11 mouse cellular contexts compared by ENCODE assay signal in the genomic region with DNA sequence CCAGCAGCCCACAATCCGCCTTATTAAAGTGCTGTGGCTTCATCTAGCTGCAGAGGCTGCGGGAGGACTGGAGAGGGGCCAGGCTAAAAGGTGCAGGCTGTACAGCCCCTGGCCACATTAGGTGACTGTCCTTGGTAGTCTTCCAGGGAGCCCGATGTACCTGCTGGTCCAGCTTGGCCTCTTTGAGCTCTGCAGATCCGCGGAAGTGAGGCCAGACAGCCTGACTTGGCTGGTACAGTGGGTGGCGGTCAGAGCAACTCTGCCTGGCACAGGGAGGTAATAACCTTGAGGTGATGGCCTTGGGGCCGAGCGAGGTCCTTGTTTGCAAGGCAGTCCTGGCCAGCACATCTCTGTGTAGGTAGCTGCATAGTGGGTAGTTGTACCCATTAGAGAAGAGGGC.
DNase-seq lines count a peak whose midpoint lies in the region; ATAC-seq and TF ChIP-seq lines count a peak whose summit lies in the region.
"Had no signal": no experiment of that assay in that cellular context is flagged by ENCODE, and none has a peak within 500 bp of the region (broad histone marks: within the 10 kb centered on the region; RNA-seq: fewer than 3 reads in every experiment).

No protein-coding gene starts in this region.

- H3K36me3 ChIP-seq in midbrain, embryonic 10.5 days = peaks cover 15% of the 10 kb centered on the region
- H3K36me3 ChIP-seq in midbrain, embryonic 11.5 days (ENCODE audit: control insufficient read depth, insufficient read depth, low read length) = no peaks in the 10 kb centered on the region
- H3K36me3 ChIP-seq in embryonic facial prominence, embryonic 13.5 days = no peaks in the 10 kb centered on the region
- H3K36me3 ChIP-seq in stomach, postnatal 0 days (ENCODE audit: control insufficient read depth, insufficient read depth, low read length) = no peaks in the 10 kb centered on the region
- H3K36me3 ChIP-seq: embryonic facial prominence, embryonic 12.5 days; G1E had no signal

- TF ChIP-seq CTCF in stomach, postnatal 0 days (IDR thresholded peaks at IDR 0.05; ENCODE audit: low read depth) = no peak

- peaks cover 3% of the 10 kb centered on the region; the same call in 1 of the 2 replicates for H3K27me3 ChIP-seq in midbrain, embryonic 10.5 days (ENCODE audit: low read depth, poor library complexity, severe bottlenecking)
- H3K27me3 ChIP-seq in midbrain, embryonic 11.5 days (ENCODE audit: control insufficient read depth, insufficient read depth, low read length) = peaks cover 2% of the 10 kb centered on the region; the same call in 1 of the 2 replicates
- H3K27me3 ChIP-seq in embryonic facial prominence, embryonic 13.5 days = no peaks in the 10 kb centered on the region
- H3K27me3 ChIP-seq in stomach, postnatal 0 days (ENCODE audit: control insufficient read depth, insufficient read depth, low read length) = no peaks in the 10 kb centered on the region
- H3K27me3 ChIP-seq: embryonic facial prominence, embryonic 12.5 days had no signal

- no peak overlapping the region for H3K4me2 ChIP-seq in midbrain, embryonic 11.5 days
- H3K4me2 ChIP-seq in embryonic facial prominence, embryonic 13.5 days = no peak overlapping the region
- H3K4me2 ChIP-seq in stomach, postnatal 0 days (replicated peaks; ENCODE audit: low read depth) = no peak overlapping the region
- H3K4me2 ChIP-seq: embryonic facial prominence, embryonic 12.5 days had no signal

- H3K4me3 ChIP-seq in midbrain, embryonic 10.5 days = no peak overlapping the region
- no peak overlapping the region for H3K4me3 ChIP-seq in midbrain, embryonic 11.5 days (ENCODE audit: low read depth, low read length)
- H3K4me3 ChIP-seq in embryonic facial prominence, embryonic 13.5 days = no peak overlapping the region
- no peak overlapping the region for H3K4me3 ChIP-seq in stomach, postnatal 0 days (ENCODE audit: low read depth, low read length)
- H3K4me3 ChIP-seq: embryonic facial prominence, embryonic 12.5 days had no signal

- H3K9me3 ChIP-seq in midbrain, embryonic 10.5 days (replicated peaks) = no peaks in the 10 kb centered on the region
- H3K9me3 ChIP-seq in midbrain, embryonic 11.5 days (ENCODE audit: control insufficient read depth, low read length) = no peaks in the 10 kb centered on the region
- no peaks in the 10 kb centered on the region for H3K9me3 ChIP-seq in embryonic facial prominence, embryonic 13.5 days
- H3K9me3 ChIP-seq in stomach, postnatal 0 days (ENCODE audit: control insufficient read depth, low read length) = no peaks in the 10 kb centered on the region
- H3K9me3 ChIP-seq: embryonic facial prominence, embryonic 12.5 days; G1E had no signal

- no peak for DNase-seq in cerebellum, postnatal 4 days (ENCODE audit: low spot score in 2 of 2)
- DNase-seq in midbrain, embryonic 10.5 days (ENCODE audit: low spot score) = no peak
- DNase-seq in midbrain, embryonic 11.5 days (ENCODE audit: low spot score, missing footprints) = no peak
- no peak for DNase-seq in stomach, postnatal 0 days (ENCODE audit: low spot score)
- DNase-seq in spleen, postnatal 10 days (ENCODE audit: low spot score in 2 of 2) = no peak
- DNase-seq in left cerebral cortex, postnatal 25 days (ENCODE audit: low spot score in 2 of 2) = no peak
- DNase-seq: liver had no signal

- ATAC-seq in cerebellum, adult (ENCODE audit: insufficient number of reproducible peaks, low FRiP score, low TSS enrichment) = peak; percentile 45
- no peak for ATAC-seq in midbrain, embryonic 11.5 days (ENCODE audit: low FRiP score)
- ATAC-seq in embryonic facial prominence, embryonic 13.5 days (ENCODE audit: insufficient number of reproducible peaks, insufficient read depth, low FRiP score, low TSS enrichment, low read depth) = no peak
- ATAC-seq in stomach, postnatal 0 days (ENCODE audit: low FRiP score, low TSS enrichment) = 0 out of 2 replicates have a peak, but pooled peaks have one; percentile 39

- WGBS in midbrain, embryonic 10.5 days = 89% methylated on average over 8 of the region's 8 CpGs
- WGBS in midbrain, embryonic 11.5 days = 88% methylated on average over 8 of the region's 8 CpGs
- 82% methylated on average over 8 of the region's 8 CpGs for WGBS in embryonic facial prominence, embryonic 13.5 days
- 64% methylated on average over 8 of the region's 8 CpGs for WGBS in stomach, postnatal 0 days

- intact Hi-C loops in left cerebral cortex, postnatal 25 days (cut with DNase I) = no loop called here

- peaks cover 72% of the 10 kb centered on the region for H3K4me1 ChIP-seq in midbrain, embryonic 10.5 days
- peaks cover 15% of the 10 kb centered on the region for H3K4me1 ChIP-seq in midbrain, embryonic 11.5 days (ENCODE audit: control insufficient read depth, insufficient read depth, low read length)
- H3K4me1 ChIP-seq in embryonic facial prominence, embryonic 13.5 days = peaks cover 62% of the 10 kb centered on the region
- H3K4me1 ChIP-seq in stomach, postnatal 0 days (replicated peaks; ENCODE audit: control insufficient read depth, insufficient read depth) = no peaks in the 10 kb centered on the region

- no peak for TF ChIP-seq EP300 in stomach, postnatal 0 days (optimal IDR thresholded peaks at IDR 0.05)

- no peak overlapping the region for H3K9ac ChIP-seq in midbrain, embryonic 11.5 days (ENCODE audit: low read length)
- 0 out of 2 replicates have a peak overlapping the region, but pooled peaks have one; percentile 21 for H3K9ac ChIP-seq in embryonic facial prominence, embryonic 13.5 days
- no peak overlapping the region for H3K9ac ChIP-seq in stomach, postnatal 0 days (ENCODE audit: low read length)
- H3K9ac ChIP-seq: embryonic facial prominence, embryonic 12.5 days had no signal

- H3K27ac ChIP-seq in midbrain, embryonic 10.5 days (replicated peaks) = 0 out of 2 replicates have a peak overlapping the region, but pooled peaks have one; percentile 6
- no peak overlapping the region for H3K27ac ChIP-seq in midbrain, embryonic 11.5 days (ENCODE audit: low read depth, low read length)
- H3K27ac ChIP-seq in embryonic facial prominence, embryonic 13.5 days = no peak overlapping the region
- no peak overlapping the region for H3K27ac ChIP-seq in stomach, postnatal 0 days (replicated peaks)
- H3K27ac ChIP-seq: embryonic facial prominence, embryonic 12.5 days had no signal

Comparison
In these comparisons a context has a peak if more than half of its experiments do, and no peak if none do; other contexts are left out.
1. ATAC-seq: peak in cerebellum, adult (single experiment) and stomach, postnatal 0 days (single experiment); none in midbrain, embryonic 11.5 days (single experiment) and embryonic facial prominence, embryonic 13.5 days (single experiment).